Mouse (Mus musculus) hindbrain, embryonic 16.5 days (tissue): Measurements from ENCODE around the gene Szrd1. TPM values are rescaled to one million over a fixed set of nuclear protein-coding genes. Genes with fewer than 3 reads are reported as not detected.

Experiments used
- ATAC-seq: fragments of 200-750 bp; cut with Nextera tagmentation; 2 replicates; pipeline ENCODE4 v1.8.0; 2017; ENCODE audit warnings: moderate TSS enrichment, moderate library complexity
- H3K27ac ChIP-seq: fragments of 300-500 bp; sonication (generic); 2 replicates; pipeline ENCODE4 v1.5.1; 2014; ENCODE audit warnings: low read depth, mild to moderate bottlenecking, control low read depth, low read length, moderate library complexity
- H3K27me3 ChIP-seq: fragments of 300-500 bp; sonication (generic); replicated peaks from 2 replicates; pipeline ENCODE4 v1.6.1; 2014; ENCODE audit warnings: low read length; ENCODE audit not compliant: control insufficient read depth, insufficient read depth
- H3K36me3 ChIP-seq: fragments of 300-500 bp; sonication (generic); 2 replicates; pipeline ENCODE4 v1.6.1; 2014; ENCODE audit warnings: mild to moderate bottlenecking, low read length, moderate library complexity, mixed read lengths; ENCODE audit not compliant: control insufficient read depth, insufficient read depth
- H3K4me1 ChIP-seq: fragments of 300-500 bp; sonication (generic); 2 replicates; pipeline ENCODE4 v1.6.1; 2014; ENCODE audit warnings: low read depth, low read length; ENCODE audit not compliant: control insufficient read depth, insufficient read depth
- H3K4me2 ChIP-seq: fragments of 300-500 bp; sonication (generic); 2 replicates; pipeline ENCODE4 v1.6.1; 2014; ENCODE audit warnings: mild to moderate bottlenecking, low read length, control low read depth, moderate library complexity
- H3K4me3 ChIP-seq: fragments of 300-500 bp; sonication (generic); 2 replicates; pipeline ENCODE4 v1.5.1; 2014; ENCODE audit warnings: mild to moderate bottlenecking, low read length, control low read depth, moderate library complexity
- H3K9ac ChIP-seq: fragments of 300-500 bp; sonication (generic); 2 replicates; pipeline ENCODE4 v1.6.1; 2014; ENCODE audit warnings: low read depth, mild to moderate bottlenecking, control low read depth, low read length, moderate library complexity
- H3K9me3 ChIP-seq: fragments of 300-500 bp; sonication (generic); 2 replicates; pipeline ENCODE4 v1.6.1; 2014; ENCODE audit warnings: mild to moderate bottlenecking, low read length, moderate library complexity; ENCODE audit not compliant: control insufficient read depth
- WGBS: fragments of 180-500 bp; shearing (Covaris S2); extraction: QIAGEN DNeasy Blood & Tissue Kit; methylation state at CpG from one replicate; pipeline ENCODE4 v1.1.7; 2014; 5-methylcytosine and 5-hydroxymethylcytosine counted together
- polyA plus RNA-seq: library from polyadenylated mRNA; unstranded; fragments of >200 nt; fragmentation: Nextera tagmentation; extraction: Ambion mirVana; gene quantifications from 2 replicates; pipeline ENCODE4 v1.2.1, GENCODE M21; 2015

Szrd1 gene
- polyA plus RNA-seq, 1 experiment from 2014 or later, result 22.4 TPM

DNA sequence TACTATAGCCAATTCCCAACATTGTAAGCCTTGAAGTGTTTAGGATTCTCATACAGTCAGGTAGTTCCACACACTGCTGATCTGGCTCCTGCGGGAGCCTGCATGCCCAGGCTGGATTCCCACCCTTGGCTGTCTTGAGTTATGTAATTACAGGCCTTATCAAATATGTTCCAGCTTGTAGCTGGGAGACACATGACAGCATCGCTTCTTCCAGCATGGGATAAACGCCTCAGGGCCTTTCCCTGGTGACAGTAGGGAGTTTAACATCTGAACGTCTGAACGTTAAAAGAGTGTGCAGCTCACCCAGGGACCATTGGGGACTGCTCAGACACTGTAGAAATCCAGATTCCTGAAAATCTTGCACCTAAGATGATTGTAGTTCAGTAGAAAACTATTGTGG lies 36.2 kb upstream of the Szrd1 start:
- no peak overlapping the region for H3K9ac ChIP-seq
- no peak for ATAC-seq
- H3K4me1 ChIP-seq, result no peaks in the 10 kb centered on the region; the same call in 1 of the 2 replicates
- no peaks in the 10 kb centered on the region for H3K27me3 ChIP-seq
- no peak overlapping the region for H3K4me3 ChIP-seq
- H3K4me2 ChIP-seq, result no peak overlapping the region
- H3K9me3 ChIP-seq, result no peaks in the 10 kb centered on the region
- peaks cover 15% of the 10 kb centered on the region for H3K36me3 ChIP-seq
- no peak overlapping the region for H3K27ac ChIP-seq
- WGBS, result 69% methylated on average over 5 of the region's 5 CpGs

- no peak overlapping the region for H3K4me2 ChIP-seq
- no peaks in the 10 kb centered on the region; the same call in 1 of the 2 replicates for H3K4me1 ChIP-seq
- ATAC-seq, result no peak
- no peak overlapping the region for H3K9ac ChIP-seq
- no peaks in the 10 kb centered on the region for H3K9me3 ChIP-seq
- 88% methylated on average over 8 of the region's 8 CpGs for WGBS
- H3K27ac ChIP-seq, result no peak overlapping the region
- no peak overlapping the region for H3K4me3 ChIP-seq
- H3K36me3 ChIP-seq, result peaks cover 18% of the 10 kb centered on the region
- no peaks in the 10 kb centered on the region for H3K27me3 ChIP-seq
These were observed 32.5 kb upstream of the Szrd1 start for GRCm38 (mm10) chr4:141172121-141172520.

GRCm38 (mm10) chr4:141167156-141167555 lies 27.6 kb upstream of the Szrd1 start:
- Histone ChIP-seq H3K4me3 (no peak overlapping the region), H3K36me3 (peaks cover 13% of the 10 kb centered on the region), H3K9me3 (peaks cover 4% of the 10 kb centered on the region; the same call in 1 of the 2 replicates), H3K4me1 (no peaks in the 10 kb centered on the region), H3K4me2 (no peak overlapping the region), H3K27me3 (no peaks in the 10 kb centered on the region), H3K27ac (no peak overlapping the region), H3K9ac (no peak overlapping the region)
- WGBS, result 95% methylated on average over 3 of the region's 3 CpGs
- no peak for ATAC-seq

GRCm38 (mm10) chr4:141165744-141166292 lies 26.2 kb upstream of the Szrd1 start:
- H3K4me3 ChIP-seq, result no peak overlapping the region
- no peaks in the 10 kb centered on the region for H3K4me1 ChIP-seq
- H3K36me3 ChIP-seq, result 0 out of 2 replicates have a peak, but pooled peaks cover 3% of the 10 kb centered on the region
- peaks cover 4% of the 10 kb centered on the region; the same call in 1 of the 2 replicates for H3K9me3 ChIP-seq
- no peaks in the 10 kb centered on the region for H3K27me3 ChIP-seq
- H3K9ac ChIP-seq, result no peak overlapping the region
- H3K4me2 ChIP-seq, result no peak overlapping the region
- 81% methylated on average over 8 of the region's 8 CpGs for WGBS
- no peak overlapping the region for H3K27ac ChIP-seq
- ATAC-seq, result no peak

DNA sequence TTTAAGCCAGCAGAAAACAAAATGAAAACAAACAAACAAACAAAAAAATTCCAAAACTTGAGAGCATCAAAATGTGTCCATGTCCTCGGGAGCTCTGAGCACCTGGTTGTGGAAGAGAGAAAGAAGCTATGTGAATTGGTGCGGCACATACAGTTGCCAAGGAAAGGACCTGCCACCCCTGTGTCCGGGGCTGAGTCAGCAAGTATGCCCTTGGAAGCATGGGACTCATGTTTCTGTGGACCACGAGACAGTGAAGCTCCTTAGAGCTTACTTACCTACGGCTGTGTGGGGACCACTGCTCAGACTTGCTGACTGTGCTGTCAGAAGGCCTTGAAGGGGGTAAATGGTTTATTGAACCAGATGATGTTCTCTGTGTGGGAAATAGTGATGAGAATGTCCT lies 24.2 kb upstream of the Szrd1 start:
- ATAC-seq, result no peak
- WGBS, result 91% methylated on average over 5 of the region's 5 CpGs
- Histone ChIP-seq H3K9ac (no peak overlapping the region), H3K4me3 (no peak overlapping the region), H3K36me3 (no peaks in the 10 kb centered on the region), H3K9me3 (peaks cover 4% of the 10 kb centered on the region; the same call in 1 of the 2 replicates), H3K27me3 (no peaks in the 10 kb centered on the region), H3K4me1 (no peaks in the 10 kb centered on the region; the same call in 1 of the 2 replicates), H3K27ac (no peak overlapping the region), H3K4me2 (no peak overlapping the region)

GRCm38 (mm10) chr4:141161699-141162208 lies 22.2 kb upstream of the Szrd1 start:
- Histone ChIP-seq H3K9me3 (peaks cover 4% of the 10 kb centered on the region; the same call in 1 of the 2 replicates), H3K4me2 (no peak overlapping the region), H3K36me3 (no peaks in the 10 kb centered on the region), H3K4me1 (no peaks in the 10 kb centered on the region; the same call in 1 of the 2 replicates), H3K27me3 (no peaks in the 10 kb centered on the region), H3K9ac (no peak overlapping the region), H3K27ac (no peak overlapping the region), H3K4me3 (no peak overlapping the region)
- 92% methylated on average over 6 of the region's 6 CpGs for WGBS
- ATAC-seq, result no peak

DNA sequence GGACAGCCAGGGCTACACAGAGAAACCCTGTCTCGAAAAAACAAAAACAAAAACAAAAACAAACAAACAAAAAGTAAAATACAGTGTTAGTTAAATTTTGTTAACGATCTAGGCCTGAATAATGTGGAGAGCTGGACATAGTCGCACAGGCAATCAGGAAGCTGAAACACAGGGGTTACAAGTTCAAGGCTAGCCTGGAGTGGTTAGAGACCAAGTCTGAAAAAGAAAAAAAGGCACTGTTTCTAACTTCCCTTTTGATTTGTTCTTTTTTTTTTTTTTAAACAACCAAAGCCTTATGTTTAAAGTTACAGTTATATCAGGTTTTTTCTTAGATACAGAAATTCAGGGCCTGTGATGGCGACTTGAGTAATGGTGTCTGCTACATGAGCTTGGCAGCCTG lies 20.6 kb upstream of the Szrd1 start:
- 96% methylated on average over 4 of the region's 4 CpGs for WGBS

DNA sequence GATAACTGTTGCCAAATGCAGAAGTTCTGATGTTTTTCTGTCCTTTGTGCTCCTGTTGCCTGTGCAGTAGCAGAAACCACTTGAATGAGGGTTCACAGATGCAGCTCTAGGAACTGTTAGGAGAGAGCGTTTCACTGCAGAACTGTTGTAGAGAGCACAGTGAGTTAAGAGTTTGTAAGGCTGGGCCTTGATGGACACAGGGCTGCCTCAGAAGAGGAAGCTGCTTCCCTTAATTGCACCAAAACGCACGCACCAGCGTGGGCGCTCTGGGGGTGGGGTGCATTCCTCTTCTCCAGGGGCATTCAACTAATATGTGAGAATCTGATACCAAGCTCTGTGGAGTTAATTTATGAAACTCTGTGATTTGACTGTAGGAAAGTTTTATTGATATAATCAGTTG lies 20.1 kb upstream of the Szrd1 start:
- H3K4me2 ChIP-seq, result no peak overlapping the region
- H3K36me3 ChIP-seq, result no peaks in the 10 kb centered on the region
- peaks cover 2% of the 10 kb centered on the region; the same call in 1 of the 2 replicates for H3K9me3 ChIP-seq
- no peak overlapping the region for H3K9ac ChIP-seq
- ATAC-seq, result no peak
- no peaks in the 10 kb centered on the region; the same call in 1 of the 2 replicates for H3K4me1 ChIP-seq
- no peaks in the 10 kb centered on the region for H3K27me3 ChIP-seq
- no peak overlapping the region for H3K27ac ChIP-seq
- 82% methylated on average over 5 of the region's 5 CpGs for WGBS
- no peak overlapping the region for H3K4me3 ChIP-seq

More for the DNA sequence above, 20.6 kb upstream of the Szrd1 start:
- H3K9me3 ChIP-seq, result peaks cover 4% of the 10 kb centered on the region; the same call in 1 of the 2 replicates
- no peak overlapping the region for H3K27ac ChIP-seq
- H3K9ac ChIP-seq, result no peak overlapping the region
- H3K4me3 ChIP-seq, result no peak overlapping the region
- no peak overlapping the region for H3K4me2 ChIP-seq
- H3K36me3 ChIP-seq, result no peaks in the 10 kb centered on the region
- no peak for ATAC-seq
- no peaks in the 10 kb centered on the region; the same call in 1 of the 2 replicates for H3K4me1 ChIP-seq
- no peaks in the 10 kb centered on the region for H3K27me3 ChIP-seq

- Histone ChIP-seq H3K9ac (no peak overlapping the region), H3K4me2 (no peak overlapping the region), H3K27ac (no peak overlapping the region), H3K36me3 (no peaks in the 10 kb centered on the region), H3K4me1 (no peaks in the 10 kb centered on the region; the same call in 1 of the 2 replicates), H3K4me3 (no peak overlapping the region), H3K9me3 (no peaks in the 10 kb centered on the region), H3K27me3 (no peaks in the 10 kb centered on the region)
- ATAC-seq, result no peak
- 64% methylated on average over 11 of the region's 11 CpGs for WGBS
These were observed 19.5 kb upstream of the Szrd1 start for GRCm38 (mm10) chr4:141159093-141159492.
